Mouse (Mus musculus): ENCODE results near the gene Fzd5. TPM values are rescaled to one million over a fixed set of nuclear protein-coding genes. Genes with fewer than 3 reads are reported as not detected.

Fzd5 gene
- polyA plus RNA-seq, 1 experiment from 2014 or later: 2.6 TPM

DNA sequence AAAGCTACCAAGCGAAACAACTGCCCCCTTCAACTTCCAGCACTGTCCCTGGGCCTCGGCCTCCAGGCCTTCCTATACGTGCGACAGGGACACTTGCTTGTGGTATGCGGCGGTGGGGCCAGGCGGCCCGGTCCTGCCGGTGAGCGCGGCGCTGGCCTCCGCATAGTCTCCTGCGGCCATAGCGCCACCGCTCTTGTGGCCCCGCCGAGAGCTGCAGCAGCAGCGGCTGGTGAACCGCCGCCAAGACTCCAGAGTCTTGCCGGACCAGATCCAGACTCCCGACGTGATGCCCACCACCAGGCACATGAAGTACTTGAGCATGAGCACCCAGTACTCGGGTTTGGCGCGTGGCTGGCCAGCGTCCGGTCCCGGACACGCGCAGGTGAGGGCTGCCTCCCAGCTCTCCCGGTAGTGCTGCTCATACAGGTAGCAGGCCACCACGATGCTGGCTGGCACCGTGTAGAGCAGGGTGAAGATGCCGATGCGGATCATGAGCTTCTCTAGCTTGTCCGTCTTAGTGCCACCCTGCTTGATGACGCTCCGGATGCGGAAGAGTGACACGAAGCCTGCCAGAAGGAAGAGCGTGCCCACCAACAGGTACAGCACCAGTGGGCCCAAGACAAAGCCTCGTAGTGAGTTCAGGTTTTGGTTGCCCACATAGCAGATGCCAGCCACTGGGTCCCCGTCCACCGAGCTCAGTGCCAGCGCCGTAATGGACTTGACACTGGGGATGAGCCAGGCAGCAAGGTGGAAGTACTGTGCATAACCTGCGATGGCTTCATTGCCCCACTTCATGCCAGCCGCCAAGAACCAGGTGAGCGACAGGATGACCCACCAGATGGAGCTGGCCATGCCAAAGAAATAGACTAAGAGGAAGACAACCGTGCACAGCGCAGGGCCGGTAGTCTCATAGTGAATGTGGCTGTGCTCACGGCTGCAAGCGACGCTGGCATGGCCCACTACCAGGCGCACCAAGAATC lies 2.5 kb downstream of the Fzd5 start:
- no peak overlapping the region for H3K27ac ChIP-seq (ENCODE audit: low read depth)
- H3K4me1 ChIP-seq (ENCODE audit: insufficient read depth): peaks cover 8% of the 10 kb centered on the region
- 35% methylated on average over 58 of the region's 58 CpGs for WGBS
- H3K4me3 ChIP-seq (ENCODE audit: low read depth, low read length): peak overlapping the region; percentile 65
- H3K9me3 ChIP-seq (ENCODE audit: low read depth, low read length): no peaks in the 10 kb centered on the region
- H3K36me3 ChIP-seq (ENCODE audit: insufficient read depth): peaks cover 5% of the 10 kb centered on the region; the same call in 1 of the 2 replicates
- TF ChIP-seq CTCF (IDR thresholded peaks at IDR 0.05; ENCODE audit: low read depth): peak; percentile 28; the same call in 1 of the 2 replicates
- peaks cover 34% of the 10 kb centered on the region for H3K27me3 ChIP-seq (ENCODE audit: insufficient read depth, low read length)
- peak overlapping the region; percentile 95 for H3K4me2 ChIP-seq
- peak overlapping the region; percentile 43 for H3K9ac ChIP-seq
- ATAC-seq (ENCODE audit: insufficient read depth): no peak
- peak; percentile 69 for DNase-seq

DNA sequence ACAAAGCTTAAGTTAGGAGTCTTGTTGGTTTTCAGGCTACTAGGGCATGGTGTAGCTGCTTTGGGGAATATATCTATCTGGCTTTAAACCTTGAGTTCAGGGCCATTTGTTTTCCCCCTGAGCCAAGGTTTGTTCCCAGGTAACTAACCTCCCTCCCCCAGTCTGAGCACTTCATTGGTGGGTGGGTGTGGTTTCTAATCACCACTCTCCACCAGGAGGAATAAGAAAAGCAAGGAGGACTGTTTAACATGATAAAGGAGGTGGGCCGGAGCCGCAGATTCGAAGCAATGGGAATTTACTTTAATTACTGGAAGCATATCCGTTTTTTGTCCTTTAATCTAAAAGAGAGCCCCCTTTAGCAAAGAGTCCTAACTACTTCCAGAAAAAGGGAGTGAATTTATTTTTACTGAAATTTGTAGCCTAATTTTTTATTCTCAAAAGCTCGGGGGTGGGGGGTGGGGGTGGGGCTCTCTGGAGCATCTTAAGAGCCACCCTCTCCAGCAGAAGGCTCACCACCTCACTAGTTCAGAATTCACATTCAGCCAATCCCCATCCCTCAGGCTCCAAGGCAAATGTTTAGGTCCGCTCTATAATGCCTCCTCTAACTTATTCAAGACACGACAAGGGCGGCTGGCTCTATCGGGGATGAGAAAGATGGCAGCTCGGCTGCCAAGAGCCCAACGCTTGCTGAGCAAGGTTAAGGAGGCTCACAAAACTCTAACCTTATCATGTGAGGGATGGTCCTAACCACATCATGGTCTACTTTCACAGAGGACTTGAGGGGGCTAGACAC lies 3.9 kb downstream of the Fzd5 start:
- H3K4me3 ChIP-seq (ENCODE audit: low read depth, low read length): peak overlapping the region; percentile 65; the same call in 1 of the 2 replicates
- ATAC-seq (ENCODE audit: insufficient read depth) (no peak), DNase-seq (no peak)
- H3K36me3 ChIP-seq (ENCODE audit: insufficient read depth): peaks cover 5% of the 10 kb centered on the region; the same call in 1 of the 2 replicates
- no peak for TF ChIP-seq CTCF (IDR thresholded peaks at IDR 0.05; ENCODE audit: low read depth)
- no peaks in the 10 kb centered on the region for H3K9me3 ChIP-seq (ENCODE audit: low read depth, low read length)
- H3K27me3 ChIP-seq (ENCODE audit: insufficient read depth, low read length): peaks cover 34% of the 10 kb centered on the region
- WGBS: 29% methylated on average over 11 of the region's 11 CpGs
- peaks cover 8% of the 10 kb centered on the region for H3K4me1 ChIP-seq (ENCODE audit: insufficient read depth)
- peak overlapping the region; percentile 95 for H3K4me2 ChIP-seq
- H3K27ac ChIP-seq (ENCODE audit: low read depth): no peak overlapping the region
- H3K9ac ChIP-seq: no peak overlapping the region

DNA sequence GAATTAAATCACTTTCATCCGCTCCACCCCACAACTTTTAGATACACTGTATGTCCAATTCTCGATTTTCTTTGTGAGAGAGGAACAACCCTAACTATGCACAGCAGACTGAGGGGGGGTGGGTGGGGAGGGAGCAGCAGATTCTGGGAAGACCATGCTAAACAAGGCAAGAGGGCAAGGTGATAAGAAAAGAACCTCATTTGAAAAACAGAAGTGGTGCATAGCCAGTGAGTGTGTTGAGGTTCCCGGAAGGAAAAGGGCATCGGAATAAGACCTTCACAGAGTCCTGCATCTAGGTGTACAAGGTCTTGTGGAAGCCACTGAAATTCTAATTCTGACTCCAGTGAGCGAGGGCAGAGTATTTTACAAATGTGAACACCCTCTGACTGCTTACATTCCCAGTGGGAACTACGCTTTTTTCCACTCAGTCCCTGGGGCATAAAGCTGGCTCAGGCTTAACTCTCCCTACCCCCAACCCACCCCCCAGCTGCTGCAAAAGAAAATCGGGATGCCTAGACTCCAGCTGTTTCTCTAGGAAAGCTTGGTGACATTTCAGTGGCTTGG lies 4.8 kb downstream of the Fzd5 start:
- Histone ChIP-seq H3K9ac (no peak overlapping the region), H3K4me3 (ENCODE audit: low read depth, low read length) (no peak overlapping the region), H3K36me3 (ENCODE audit: insufficient read depth) (peaks cover 5% of the 10 kb centered on the region; the same call in 1 of the 2 replicates), H3K9me3 (ENCODE audit: low read depth, low read length) (no peaks in the 10 kb centered on the region), H3K4me2 (peak overlapping the region; percentile 95; the same call in 1 of the 2 replicates), H3K27me3 (ENCODE audit: insufficient read depth, low read length) (peaks cover 34% of the 10 kb centered on the region), H3K4me1 (ENCODE audit: insufficient read depth) (peaks cover 8% of the 10 kb centered on the region), H3K27ac (ENCODE audit: low read depth) (no peak overlapping the region)
- ATAC-seq (ENCODE audit: insufficient read depth) (no peak), DNase-seq (no peak)
- no peak for TF ChIP-seq CTCF (IDR thresholded peaks at IDR 0.05; ENCODE audit: low read depth)
- 56% methylated on average over 7 of the region's 7 CpGs for WGBS

DNA sequence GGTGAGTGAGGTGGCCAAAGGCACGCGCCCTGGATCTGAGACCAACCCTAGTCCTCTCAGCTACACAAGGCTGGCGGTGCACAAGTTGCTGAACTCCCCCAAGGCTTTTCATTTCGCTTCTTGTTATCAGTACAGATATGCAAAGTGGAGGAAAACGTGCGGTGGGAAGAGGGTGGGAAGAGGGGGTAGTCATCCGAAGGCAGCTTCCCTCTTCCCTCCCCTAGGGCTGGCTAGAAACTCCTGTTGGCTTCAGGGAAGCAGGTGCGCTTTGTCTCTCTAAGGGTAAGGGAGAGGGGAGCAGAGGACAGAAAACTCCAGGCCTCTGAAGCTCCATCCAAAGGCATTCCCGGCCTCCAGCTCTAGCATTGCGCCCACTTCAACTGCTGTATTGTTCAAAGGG lies 5.4 kb downstream of the Fzd5 start:
- WGBS: 28% methylated on average over 10 of the region's 10 CpGs
- no peak for ATAC-seq (ENCODE audit: insufficient read depth)
- Histone ChIP-seq H3K9me3 (ENCODE audit: low read depth, low read length) (no peaks in the 10 kb centered on the region), H3K4me3 (ENCODE audit: low read depth, low read length) (no peak overlapping the region), H3K27me3 (ENCODE audit: insufficient read depth, low read length) (peaks cover 34% of the 10 kb centered on the region), H3K9ac (no peak overlapping the region), H3K4me1 (ENCODE audit: insufficient read depth) (peaks cover 8% of the 10 kb centered on the region), H3K4me2 (no peak overlapping the region), H3K36me3 (ENCODE audit: insufficient read depth) (peaks cover 5% of the 10 kb centered on the region; the same call in 1 of the 2 replicates), H3K27ac (ENCODE audit: low read depth) (no peak overlapping the region)
- no peak for DNase-seq
- no peak for TF ChIP-seq CTCF (IDR thresholded peaks at IDR 0.05; ENCODE audit: low read depth)

DNA sequence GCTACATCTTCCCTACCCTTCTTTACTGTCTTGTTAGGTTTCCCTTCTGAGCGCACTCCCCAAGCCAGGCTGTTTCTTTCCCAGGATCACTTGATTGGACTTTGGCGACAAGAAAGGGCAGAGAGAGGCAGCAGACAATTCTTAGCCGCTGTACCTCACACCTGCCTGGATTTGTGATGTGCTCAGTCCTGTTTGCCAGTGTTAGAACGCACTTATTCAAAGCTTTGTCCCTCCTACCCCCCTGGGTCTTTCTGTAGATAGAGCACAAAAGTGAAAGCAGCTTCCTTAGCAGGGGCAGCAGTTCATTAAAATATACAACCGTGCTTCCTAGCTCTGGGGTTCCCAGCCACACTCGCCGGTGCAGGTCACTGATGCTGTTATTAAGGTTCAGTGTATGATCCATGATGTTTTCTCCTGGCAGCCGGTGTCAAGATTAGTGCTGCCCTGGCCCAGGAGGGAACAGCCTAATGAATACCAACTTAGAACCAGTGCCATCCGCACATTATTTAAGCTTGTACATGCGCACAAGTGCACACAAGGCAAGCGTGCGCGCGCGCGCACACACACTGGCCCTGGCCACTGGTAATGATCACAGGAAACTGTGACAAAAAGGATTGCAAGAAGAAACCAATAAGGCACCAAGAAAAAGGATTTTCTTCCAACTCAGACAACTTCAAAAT lies 6.1 kb downstream of the Fzd5 start:
- H3K27ac ChIP-seq (ENCODE audit: low read depth): no peak overlapping the region
- no peak overlapping the region for H3K4me3 ChIP-seq (ENCODE audit: low read depth, low read length)
- peaks cover 5% of the 10 kb centered on the region; the same call in 1 of the 2 replicates for H3K36me3 ChIP-seq (ENCODE audit: insufficient read depth)
- DNase-seq (no peak), ATAC-seq (ENCODE audit: insufficient read depth) (no peak)
- peaks cover 27% of the 10 kb centered on the region for H3K27me3 ChIP-seq (ENCODE audit: insufficient read depth, low read length)
- TF ChIP-seq CTCF (IDR thresholded peaks at IDR 0.05; ENCODE audit: low read depth): no peak
- no peaks in the 10 kb centered on the region for H3K9me3 ChIP-seq (ENCODE audit: low read depth, low read length)
- H3K4me1 ChIP-seq (ENCODE audit: insufficient read depth): peaks cover 8% of the 10 kb centered on the region
- H3K4me2 ChIP-seq: no peak overlapping the region
- H3K9ac ChIP-seq: no peak overlapping the region
- WGBS: 69% methylated on average over 16 of the region's 16 CpGs

DNA sequence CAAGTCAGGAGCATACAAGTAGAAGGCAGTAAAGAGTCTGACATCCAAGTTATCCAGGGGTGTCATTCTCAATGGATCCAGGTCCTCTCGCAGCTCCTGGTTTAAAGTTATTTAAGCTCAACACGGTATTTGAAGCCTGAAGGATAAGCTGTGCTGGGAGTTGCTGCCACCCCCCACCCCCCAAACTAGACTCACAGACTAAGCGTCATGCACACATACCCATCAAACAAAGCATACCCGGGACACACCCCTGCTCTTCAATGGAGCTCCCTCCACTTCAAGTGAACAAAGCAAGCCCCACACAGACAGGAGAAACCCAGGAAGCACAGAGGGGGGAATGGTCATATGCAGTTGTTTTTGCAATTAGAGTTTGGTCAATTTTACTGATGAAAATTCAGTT lies 7.5 kb downstream of the Fzd5 start:
- 69% methylated on average over 4 of the region's 4 CpGs for WGBS

More for the DNA sequence above, 7.5 kb downstream of the Fzd5 start:
- no peak for ATAC-seq (ENCODE audit: insufficient read depth)
- H3K4me3 ChIP-seq (ENCODE audit: low read depth, low read length): no peak overlapping the region
- peaks cover 5% of the 10 kb centered on the region; the same call in 1 of the 2 replicates for H3K36me3 ChIP-seq (ENCODE audit: insufficient read depth)
- no peak overlapping the region for H3K4me2 ChIP-seq
- no peak for DNase-seq
- H3K27me3 ChIP-seq (ENCODE audit: insufficient read depth, low read length): peaks cover 18% of the 10 kb centered on the region
- no peaks in the 10 kb centered on the region for H3K9me3 ChIP-seq (ENCODE audit: low read depth, low read length)
- no peak for TF ChIP-seq CTCF (IDR thresholded peaks at IDR 0.05; ENCODE audit: low read depth)
- no peak overlapping the region for H3K27ac ChIP-seq (ENCODE audit: low read depth)
- H3K9ac ChIP-seq: no peak overlapping the region
- peaks cover 3% of the 10 kb centered on the region for H3K4me1 ChIP-seq (ENCODE audit: insufficient read depth)
